Mouse (Mus musculus): ENCODE measurements around the gene Osbp. TPM values are rescaled to one million over a fixed set of nuclear protein-coding genes. Genes with fewer than 3 reads are reported as not detected.

Gene Osbp
- polyA plus RNA-seq, 2 experiments from 2014 or later: 5.5 to 8.0 TPM

DNA sequence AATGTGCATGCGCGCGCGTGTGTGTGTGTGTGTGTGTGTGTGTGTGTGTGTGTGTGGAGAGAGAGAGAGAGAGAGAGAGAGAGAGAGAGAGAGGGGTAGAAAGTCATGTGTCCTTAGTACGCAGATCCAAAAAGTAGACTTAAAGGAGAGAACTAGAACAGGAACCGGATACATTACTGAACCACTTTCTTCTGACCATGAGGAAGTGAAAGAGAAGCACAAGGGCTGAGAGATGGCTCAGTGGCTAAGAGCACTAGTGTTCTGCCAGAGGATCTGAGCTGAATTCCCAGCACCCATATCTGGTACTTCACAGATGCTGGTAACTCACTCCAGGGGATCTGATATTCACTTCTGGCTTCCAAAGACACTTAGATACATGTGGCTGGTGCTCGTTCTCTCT, 23.6 kb downstream of the Osbp start:
- ATAC-seq: no peak

DNA sequence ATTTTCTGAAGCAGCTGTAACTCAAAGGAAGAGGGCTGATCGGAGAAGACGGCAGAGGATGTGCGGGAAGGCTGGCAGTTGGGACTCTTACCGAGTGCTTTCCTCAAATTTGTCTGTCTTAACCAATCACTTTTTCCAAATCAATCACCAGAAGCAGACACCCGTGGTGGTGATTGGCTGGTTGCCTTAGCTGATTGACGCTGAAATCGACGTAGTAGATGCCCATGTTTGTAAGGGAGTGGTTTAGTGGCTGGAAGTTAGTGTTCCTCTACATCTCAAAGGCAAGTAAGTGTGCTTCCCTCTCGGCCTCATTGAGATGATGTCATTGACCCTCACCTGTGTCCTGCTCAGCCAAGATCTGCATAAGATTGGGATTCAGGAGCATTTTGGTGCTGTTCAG, 26.3 kb downstream of the Osbp start:
- no peak for ATAC-seq

DNA sequence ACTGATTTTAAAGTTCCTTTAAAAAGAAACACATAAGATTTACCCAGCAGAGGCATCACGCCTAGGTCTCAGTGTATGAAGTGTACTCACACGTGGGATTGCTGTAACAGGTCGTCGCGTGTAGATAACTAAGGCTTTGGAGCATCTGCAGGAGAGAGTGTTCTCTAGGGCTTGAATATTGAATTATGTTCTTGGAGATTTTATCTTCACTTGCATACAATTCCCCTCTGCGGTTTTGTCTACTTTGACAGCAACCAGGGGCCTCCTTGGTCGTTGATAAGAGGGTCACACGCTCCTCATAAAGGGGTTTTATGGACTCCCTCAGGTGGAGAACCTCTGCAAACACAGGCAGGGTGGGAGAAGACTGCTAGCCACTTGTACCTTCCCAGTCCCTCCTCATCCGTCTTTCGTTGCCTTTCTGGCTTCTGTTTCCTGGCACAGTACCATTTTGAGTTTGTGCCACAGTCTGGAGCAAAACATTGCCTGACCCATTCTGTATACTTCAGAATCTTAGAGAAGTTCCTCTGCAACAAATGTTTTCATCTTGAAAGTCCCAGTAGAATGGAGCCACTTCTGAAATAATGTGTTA, 26.8 kb downstream of the Osbp start:
- ATAC-seq: no peak

DNA sequence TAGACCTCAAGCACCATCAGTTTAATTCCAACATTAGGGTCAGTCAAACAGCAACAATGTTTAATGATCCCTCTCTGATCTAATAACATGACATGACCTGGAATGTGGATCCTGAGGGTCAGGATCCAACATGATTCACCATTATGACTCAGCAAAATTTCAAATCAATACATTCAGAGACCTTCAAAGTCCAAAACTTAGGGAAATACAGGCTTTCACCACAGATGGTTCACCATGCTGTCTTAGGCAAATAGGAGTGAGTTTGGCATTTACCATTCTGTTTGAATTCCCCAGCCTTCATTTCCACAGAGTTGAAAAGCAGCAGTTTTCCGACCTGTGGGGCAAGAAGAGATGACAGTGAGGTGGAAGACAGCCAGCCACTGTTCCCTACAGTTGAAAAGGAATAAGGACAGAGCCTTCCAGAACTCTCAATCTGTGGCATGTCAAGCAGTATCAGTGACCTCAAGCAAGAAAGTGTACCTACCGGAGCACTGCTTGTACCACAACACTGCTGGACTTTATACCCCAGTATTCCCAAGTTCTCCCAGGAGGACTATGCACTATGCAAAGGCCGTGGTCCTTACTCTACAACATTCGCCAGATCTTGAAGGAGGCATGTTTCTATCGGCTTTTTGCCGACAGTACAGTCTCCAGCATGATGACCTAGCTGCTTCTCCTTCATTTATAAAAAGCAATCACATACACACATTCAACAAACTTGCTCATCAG, 29.1 kb downstream of the Osbp start:
- no peak for ATAC-seq

DNA sequence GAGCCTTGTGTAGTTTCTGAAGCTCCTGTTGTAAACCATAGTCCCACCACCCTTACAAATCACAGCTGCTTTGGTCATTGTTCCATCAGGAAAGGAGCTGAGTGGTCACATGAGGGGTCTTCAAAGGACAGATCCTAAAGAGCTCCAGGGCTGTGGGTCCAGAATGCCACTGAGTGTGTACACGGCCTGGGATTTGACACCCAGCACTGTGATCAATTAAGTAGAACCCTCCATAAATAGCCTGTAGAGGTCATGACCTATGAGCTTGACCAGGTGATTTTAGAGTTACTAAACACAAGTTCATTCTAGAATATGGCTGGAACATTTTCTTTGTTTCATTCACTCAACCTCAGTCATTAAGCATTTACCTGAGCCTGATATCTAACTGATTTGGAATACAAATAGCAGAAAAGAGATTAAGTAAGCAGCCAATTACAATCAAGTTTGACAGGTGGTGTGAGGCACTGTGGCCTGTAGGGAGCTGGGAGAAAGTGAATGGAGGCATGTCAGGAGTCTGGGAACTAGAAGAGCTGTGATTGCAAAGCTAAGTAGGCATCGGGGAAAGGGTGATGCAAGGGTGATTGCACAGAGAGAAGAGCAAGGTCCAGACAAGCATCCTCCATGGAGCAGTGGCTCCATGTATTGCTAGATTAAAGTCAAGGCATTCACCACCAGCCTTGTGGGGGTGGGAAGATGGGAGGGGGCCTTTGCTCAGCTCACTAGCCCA, 30.1 kb downstream of the Osbp start:
- ATAC-seq: no peak

DNA sequence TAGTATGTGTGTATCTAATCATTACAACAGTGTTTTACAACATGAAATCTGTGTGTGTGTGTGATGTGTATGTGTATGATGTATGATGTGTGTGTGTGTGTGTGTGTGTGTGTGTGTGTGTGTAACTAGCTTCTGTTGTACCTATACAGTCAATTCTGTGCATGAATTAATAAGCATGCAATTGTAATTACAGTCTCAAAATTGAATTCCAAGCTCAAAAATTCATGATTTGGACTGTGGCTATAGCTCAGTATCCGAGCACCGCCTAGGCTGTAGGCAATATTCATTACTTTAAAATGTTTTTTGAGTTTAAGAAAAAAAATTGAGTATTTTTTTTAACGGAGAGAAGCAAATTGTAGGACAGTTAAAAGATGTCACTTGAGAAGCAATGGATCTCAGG, 35.9 kb downstream of the Osbp start:
- no peak for ATAC-seq

DNA sequence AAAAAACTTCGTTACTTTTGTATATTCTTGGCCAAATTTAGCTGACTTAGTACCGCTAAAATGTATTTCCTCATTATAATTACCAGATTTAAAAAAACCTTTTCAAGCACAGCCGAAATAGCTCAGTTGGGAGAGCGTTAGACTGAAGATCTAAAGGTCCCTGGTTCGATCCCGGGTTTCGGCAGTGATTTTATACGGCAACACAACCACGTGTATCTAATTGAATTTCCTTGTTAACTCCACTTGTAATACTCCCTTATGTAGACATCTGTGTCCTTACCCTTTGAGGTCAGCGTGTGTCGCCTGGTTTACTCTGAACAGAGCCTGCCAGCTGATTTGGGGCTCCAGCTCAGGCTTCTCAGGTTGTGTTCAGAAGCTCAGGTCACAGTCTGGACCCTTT, 36.4 kb downstream of the Osbp start:
- ATAC-seq: peak; percentile 27

DNA sequence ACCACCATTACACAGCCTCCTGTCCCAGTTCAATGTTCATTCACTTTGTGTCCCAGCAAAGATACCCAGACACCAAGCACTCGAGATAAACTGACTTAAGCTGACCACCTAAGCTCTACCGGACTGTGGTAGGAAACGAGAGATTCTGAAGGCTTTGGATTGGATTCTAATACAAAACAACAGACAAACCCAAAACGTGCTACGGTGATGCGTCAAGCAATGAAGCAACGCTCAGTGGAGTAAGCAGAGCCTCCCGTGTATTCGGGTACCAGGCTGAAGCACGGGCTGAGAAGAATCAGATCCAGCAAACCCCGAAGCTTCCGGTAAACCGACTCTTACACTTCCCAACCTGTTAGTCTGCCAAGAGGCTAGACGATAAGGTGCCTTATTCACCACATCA, 37.0 kb downstream of the Osbp start:
- no peak for ATAC-seq

DNA sequence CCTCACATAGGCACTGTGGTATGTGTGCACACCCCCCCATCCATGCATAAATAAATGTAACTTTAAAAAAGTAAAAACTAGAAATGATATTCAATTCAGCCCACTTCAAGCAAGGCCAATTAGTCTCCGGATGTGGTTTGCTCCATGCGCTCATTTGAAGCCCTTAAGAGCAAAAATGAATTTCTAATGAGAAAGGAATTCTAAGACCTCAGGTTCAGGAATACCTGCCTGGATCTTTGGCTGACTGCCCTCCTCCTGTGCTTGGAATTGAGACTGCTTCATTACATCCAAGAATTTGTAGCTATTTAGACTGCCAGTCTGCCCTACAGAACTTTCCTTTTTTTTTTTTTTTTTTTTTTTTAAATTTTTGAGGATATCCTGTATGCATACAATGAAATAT, 37.8 kb downstream of the Osbp start:
- ATAC-seq: no peak

DNA sequence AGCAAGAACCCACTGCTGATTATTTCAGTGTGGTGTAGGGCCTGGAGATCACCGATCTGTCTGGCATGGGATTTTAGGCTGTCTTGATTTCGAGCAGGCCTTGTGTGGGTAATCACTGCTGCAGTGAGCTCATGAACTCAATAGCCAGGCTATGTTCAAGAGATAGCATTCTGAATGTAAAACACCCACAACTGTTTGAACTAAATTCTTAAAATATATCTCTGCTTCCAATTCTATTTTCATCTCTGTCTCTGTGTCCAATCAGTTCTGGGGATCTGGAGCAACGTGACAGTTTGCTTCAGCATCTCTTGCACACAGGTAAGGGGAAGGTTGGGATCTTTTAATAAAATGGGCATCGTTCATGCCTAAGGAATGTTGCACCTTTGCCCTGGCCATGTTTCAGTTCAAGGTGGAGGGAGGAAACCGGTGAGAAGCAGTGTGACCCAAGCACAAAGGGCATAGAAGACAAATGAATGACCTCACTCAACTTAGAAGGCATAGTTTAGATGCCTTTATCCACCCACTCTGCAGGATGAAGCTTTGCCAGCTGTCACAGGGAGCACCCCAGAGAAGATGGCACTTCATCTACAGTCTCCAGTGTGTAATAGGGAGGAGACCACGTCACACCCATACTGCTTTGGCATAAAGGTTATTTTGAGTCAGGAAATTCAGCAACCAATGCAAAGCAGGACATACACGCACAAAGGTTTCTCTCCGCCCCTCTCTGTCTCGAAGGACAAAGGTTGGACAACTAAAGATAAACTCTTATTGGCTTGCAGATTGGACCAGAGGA, 38.7 kb downstream of the Osbp start:
- no peak for ATAC-seq

DNA sequence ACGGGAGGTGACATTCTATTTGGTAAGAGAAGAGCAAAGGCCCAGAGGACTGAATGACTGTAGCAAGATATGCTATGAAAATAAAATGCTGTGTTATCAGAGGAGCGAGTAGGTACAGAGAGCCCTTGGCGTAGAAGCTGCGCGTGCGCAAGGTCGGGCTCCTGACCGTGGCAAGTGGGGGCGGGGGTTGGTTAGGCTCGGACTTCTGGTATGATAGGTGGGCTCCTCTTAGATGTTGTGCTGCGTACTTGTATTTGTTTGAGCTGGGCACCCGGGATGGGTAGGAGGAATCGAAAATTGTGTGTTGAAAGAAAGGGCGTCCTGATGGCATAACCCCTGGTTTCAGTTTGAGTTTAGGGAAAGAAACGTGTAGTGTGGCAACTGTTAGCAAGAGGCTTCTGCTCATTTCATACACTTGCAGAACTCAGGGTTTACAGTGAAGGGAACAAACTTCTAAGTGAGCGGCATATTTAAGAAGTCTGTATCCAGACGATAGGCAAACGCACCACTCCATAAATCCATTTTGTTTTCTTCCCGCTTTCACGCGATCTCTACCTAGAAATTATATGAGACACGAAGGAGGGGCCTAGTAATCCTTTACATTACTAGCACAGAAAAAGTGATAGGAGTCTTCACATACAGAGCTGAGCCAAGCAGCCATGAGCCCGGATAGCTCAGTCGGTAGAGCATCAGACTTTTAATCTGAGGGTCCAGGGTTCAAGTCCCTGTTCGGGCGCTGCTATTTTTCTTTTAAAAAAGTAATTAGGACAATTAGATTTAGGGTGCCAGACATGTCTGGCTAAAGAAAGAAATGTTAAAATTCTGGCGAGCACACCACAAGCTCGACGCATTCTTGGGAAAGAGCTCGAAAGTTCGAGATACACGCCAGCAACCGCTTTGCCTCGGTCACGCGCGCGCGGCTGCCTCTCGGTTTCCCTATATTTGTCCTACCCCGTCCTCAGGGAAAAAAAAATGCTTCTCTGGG, 39.9 kb downstream of the Osbp start:
- peak; percentile 56 for ATAC-seq

DNA sequence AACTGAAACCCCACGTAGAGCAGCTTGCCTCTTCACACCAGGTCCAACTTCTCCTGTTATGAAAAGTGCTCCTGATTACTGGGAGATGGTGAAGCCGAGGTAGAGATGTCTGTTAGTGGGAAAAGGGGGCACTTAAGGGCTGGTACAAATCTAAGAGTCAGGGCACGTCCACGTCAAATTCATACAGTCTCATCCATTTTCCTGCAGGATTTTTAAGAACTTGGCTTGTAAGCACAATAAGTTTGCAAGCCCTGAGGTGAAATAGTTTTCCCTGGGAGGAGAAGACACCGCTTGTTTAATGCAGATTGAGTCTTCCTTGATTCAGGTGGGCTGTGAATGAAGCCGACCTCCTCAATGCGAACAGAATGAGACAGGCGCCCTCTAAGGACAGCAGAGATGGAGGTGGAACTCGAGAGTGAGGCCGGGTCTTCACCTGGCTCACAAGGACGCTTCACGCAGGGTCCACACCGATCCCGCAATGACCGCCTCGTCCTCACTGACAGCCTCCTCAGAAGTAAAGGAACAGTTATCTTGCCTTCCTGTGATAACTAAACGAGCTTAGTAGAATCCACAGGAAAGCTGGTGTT, 40.7 kb downstream of the Osbp start:
- ATAC-seq: no peak

DNA sequence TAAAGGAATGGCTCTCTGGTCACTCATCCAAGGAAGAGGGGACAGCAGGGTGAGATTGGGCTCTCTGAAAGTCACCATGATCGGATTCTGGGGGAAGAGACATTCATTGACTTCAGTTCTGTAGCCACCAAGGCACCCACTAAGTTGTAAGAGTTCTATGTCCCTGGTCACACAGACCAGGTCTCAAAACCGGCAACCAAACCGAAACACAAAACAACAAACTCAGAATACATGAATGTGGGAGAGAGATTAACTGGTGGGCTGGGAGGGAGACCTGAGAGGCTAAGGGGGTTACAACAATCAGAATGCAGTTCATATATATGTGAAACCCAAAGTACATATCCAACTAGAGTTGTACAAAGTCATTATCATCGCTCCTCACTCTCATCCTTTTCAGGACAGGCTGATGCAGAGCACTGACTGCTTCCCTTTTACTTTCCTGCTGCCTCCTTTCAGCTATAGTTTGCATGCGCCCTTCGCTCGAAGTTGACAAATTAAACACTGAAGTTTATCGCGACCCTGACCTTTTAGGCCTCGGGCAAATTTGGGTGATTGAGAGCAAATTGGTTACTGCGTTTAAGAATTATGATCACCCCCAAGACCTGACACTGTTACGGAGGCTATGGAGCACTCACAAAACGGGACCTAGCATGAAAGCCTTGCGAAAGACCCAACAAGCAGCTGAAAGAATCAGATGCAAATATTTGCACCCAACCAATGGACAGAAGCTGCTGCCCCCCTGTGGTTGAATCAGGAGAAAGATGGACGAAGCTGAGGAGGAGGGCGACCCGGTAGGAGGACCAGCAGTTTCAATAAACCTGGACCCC, 41.6 kb downstream of the Osbp start:
- no peak for ATAC-seq

DNA sequence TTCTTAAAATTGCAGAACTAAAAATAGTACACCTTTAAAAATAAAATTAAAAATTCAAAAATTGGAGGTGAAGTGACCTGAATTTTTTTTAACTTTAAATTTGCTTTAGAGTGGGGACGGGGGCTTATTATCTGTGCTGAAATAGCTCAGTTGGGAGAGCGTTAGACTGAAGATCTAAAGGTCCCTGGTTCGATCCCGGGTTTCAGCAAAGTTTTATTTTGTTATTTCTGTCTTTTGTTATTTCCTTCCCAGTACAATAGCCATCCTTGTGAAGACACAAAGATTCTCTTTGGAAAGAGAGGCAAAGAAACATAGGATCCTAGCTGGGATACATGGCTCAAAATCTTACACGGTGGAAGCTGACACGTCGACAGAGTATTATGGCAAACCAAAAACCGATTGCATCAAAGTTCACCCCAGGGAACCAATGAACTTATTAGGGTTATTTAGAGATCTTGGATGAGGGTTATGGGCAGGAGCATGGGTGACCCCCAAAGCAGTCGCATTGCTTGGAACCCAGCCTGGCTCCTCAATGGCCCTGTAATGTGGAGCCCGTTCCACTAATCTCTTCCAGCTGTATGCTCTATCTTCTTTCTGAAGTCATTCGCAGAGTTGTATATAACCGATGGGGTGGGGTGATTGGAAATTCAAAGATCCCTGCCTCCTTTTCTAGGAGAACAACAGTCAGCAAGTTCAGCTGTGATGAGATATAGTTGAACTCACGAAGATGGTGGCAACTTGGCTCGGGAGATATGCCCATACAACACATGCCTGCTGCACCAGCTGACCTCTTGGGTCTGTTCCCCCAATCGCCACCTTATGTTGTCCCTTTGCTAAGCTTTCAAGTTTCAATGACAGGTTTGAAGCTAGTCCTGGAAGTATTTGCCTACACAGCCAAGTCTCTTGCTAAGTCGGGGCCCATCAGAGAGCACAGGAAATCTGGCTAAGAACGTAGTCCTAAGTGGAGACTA, 43.0 kb downstream of the Osbp start:
- no peak for ATAC-seq

DNA sequence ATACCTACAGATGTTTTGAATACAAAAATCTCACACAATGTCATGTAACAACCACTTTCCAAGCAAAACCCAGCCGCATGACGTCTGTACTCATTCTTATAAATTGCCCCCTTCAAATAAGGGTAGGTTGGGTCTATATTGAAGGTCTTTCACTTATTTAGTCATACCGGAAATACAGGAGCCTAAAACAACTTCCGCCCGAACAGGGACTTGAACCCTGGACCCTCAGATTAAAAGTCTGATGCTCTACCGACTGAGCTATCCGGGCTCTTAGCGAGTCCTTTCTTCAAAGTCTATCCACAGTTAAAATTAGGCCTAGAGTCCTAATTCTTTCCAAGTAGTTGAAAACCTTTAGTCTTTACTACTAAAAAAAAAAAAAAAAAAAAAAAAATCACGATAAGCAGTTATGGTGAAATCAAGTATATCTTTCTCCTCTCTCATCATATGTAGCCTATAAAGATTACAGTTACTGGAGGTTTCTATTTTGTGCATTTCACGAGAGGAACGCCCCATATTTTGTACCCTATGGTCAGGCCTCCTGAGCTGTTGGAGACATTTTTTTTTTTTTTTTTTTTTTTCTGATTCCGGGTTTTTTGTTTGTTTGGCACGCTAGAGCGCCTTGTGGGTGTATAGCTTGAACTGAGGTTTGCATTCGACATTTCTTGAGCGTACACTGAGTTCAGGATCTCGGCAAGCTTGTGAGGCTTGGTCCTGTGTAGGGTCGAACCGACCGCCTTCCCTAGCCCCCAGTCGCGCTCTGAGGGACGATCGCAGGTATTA, 44.0 kb downstream of the Osbp start:
- ATAC-seq: peak; percentile 15

DNA sequence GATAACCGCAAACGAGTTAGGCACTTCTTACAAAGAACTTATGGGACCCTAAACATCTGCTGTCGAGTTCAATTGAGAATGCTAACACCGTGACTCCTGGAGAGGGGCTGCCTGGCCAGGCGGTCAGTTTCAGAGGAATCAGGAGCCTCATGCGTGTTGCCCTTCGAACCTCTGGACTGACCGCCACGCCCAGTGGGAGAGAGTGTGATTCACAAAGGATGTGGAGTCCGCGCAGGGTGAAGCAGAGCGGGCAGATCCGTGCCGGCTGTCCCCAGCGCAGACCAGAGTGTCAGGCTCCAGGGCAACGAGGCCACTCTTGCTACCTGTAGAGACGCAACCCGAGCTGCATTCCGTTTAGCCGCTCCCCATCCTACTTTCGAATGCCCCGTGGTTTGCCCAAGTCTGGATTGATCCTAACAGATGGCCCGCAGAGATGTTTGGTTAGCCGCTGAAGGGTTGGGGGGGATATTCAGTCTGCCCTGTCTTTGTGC, 44.6 kb downstream of the Osbp start:
- ATAC-seq: no peak

DNA sequence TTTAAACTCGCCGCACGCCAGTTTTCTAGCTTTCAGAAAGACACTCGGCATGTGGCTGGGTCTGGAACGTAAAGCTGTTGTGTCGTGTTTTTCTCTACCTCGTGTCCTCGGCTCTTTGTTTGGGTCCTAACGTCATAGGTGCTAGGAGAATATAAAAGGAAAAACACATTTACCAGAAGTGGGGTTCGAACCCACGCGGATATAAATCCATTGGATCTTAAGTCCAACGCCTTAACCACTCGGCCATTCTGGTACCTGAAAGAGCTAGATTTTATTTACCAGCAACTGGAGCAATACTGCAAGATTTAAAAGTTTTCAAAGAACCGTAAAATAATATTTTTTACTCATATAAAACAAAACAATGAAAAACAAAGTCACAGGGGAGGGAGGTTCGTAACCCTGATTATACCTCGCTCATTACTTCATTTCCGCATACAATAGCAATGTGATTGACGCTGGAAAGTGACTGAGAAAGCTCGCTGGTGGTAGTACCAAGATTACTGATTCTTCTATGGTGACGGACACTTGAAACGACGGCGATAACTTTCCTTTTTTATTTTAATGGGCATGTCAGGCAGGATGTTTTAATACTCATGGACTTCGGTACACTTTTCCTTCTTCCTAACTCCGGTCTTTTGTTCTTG, 45.3 kb downstream of the Osbp start:
- peak; percentile 21 for ATAC-seq

Data from CD4-positive, CD25-positive, alpha-beta regulatory T cell, adult 4 months (primary cell).